Mouse (Mus musculus) olfactory bulb, adult 2 months (tissue): ENCODE results near the gene Rasl10b. TPM values are rescaled to one million over a fixed set of nuclear protein-coding genes. Genes with fewer than 3 reads are reported as not detected.
A peak's percentile ranks its signal among the peaks of the same experiment; 100 is the strongest.

Experiments
- H3K27ac ChIP-seq: fragments of 200-500 bp; 2 replicates; pipeline ENCODE4 v1.5.1; 2012; ENCODE audit warnings: low read depth, low read length; ENCODE audit not compliant: insufficient read depth
- H3K4me1 ChIP-seq: fragments of 200-500 bp; 2 replicates; pipeline ENCODE4 v1.6.1; 2012; ENCODE audit warnings: low read length; ENCODE audit not compliant: control insufficient read depth, insufficient read depth
- H3K4me3 ChIP-seq: fragments of 200-500 bp; 2 replicates; pipeline ENCODE4 v1.5.1; 2012; ENCODE audit warnings: mild to moderate bottlenecking, low read depth, low read length, moderate library complexity; ENCODE audit not compliant: insufficient read depth
- CTCF ChIP-seq: fragments of 200-500 bp; IDR thresholded peaks from 2 replicates; pipeline ENCODE4 v1.5.1; 2012; ENCODE audit warnings: low read depth, mild to moderate bottlenecking, low read length, moderate library complexity; ENCODE audit not compliant: insufficient read depth
- POLR2A ChIP-seq: fragments of 200-500 bp; IDR thresholded peaks from 2 replicates; pipeline ENCODE4 v1.6.1; 2012; ENCODE audit warnings: mild to moderate bottlenecking, low read depth, low read length, moderate library complexity; ENCODE audit not compliant: insufficient read depth
- WGBS: fragments of 180-500 bp; shearing (Covaris S2); methylation state at CpG from one replicate; pipeline ENCODE4 v1.1.7; 2018; 5-methylcytosine and 5-hydroxymethylcytosine counted together
- polyA plus RNA-seq: library from polyadenylated mRNA; stranded (reverse); fragments of >200 nt; gene quantifications from 2 replicates; pipeline ENCODE4 v1.2.4, GENCODE M21; 2012; ENCODE audit warnings: low replicate concordance; ENCODE audit not compliant: missing spikeins, insufficient read depth, insufficient read length

Gene Rasl10b
- polyA plus RNA-seq, 1 experiment, result 96.6 TPM

- peak overlapping the region; percentile 73 for H3K4me3 ChIP-seq
- under 1% methylated on average over 72 of the region's 75 CpGs for WGBS
- no peak overlapping the region for H3K27ac ChIP-seq
- TF ChIP-seq POLR2A, result peak; percentile 22; the same call in 1 of the 2 replicates
- peak; percentile 86 for TF ChIP-seq CTCF
- peaks cover 16% of the 10 kb centered on the region for H3K4me1 ChIP-seq
Observed at GRCm38 (mm10) chr11:83440081-83441064, 31.4 kb downstream of the Rasl10b start.

DNA sequence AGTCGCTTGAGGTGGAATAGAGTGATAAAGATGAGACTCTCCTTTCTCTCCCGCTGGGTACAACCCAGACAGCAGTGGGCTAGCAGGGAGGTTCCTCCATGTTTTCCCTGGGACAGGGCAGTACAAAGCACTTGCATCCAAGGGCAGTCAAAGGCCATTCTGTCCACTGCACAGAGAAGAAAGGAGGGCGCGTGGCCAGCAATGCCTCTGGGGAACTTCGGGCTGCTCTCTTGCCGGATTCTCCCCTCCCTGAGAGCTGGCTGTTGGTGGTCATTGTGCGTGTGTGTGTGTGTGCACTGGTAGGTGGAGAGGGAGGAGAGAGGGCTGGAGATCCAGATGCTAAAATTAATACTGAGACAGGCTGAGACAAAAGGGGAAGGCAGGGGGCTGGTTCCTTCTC, 32.3 kb downstream of the Rasl10b start:
- Histone ChIP-seq H3K27ac (no peak overlapping the region), H3K4me3 (no peak overlapping the region; the same call in 1 of the 2 replicates), H3K4me1 (peaks cover 16% of the 10 kb centered on the region)
- 37% methylated on average over 7 of the region's 7 CpGs for WGBS
- no peak for TF ChIP-seq CTCF

- Histone ChIP-seq H3K4me1 (peaks cover 16% of the 10 kb centered on the region), H3K4me3 (peak overlapping the region; percentile 21), H3K27ac (no peak overlapping the region)
- TF ChIP-seq POLR2A (no peak), CTCF (no peak; the same call in 1 of the 2 replicates)
- WGBS, result 11% methylated on average over 29 of the region's 29 CpGs
Observed at GRCm38 (mm10) chr11:83442596-83443267, 33.8 kb downstream of the Rasl10b start.

DNA sequence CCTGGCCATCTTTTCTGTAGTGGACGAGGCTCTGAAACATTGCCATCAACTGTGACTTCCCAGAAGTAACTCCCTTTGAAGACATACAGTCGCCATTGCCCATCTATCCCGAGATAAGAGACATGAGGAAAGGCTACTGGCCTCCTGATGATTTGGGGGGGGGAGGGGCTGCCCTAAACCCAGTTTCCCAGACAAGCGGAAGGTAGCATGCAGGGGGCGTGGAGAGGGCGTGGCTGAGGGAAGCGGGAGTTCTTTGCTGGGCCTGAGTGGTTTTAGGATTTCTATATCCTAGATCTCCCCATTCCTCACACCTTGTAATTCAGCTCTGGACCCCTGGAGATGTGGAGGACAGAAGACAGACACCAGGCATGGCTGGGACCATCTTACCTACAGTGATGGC, 34.9 kb downstream of the Rasl10b start:
- TF ChIP-seq CTCF, result no peak
- TF ChIP-seq POLR2A, result no peak
- Histone ChIP-seq H3K4me1 (peaks cover 20% of the 10 kb centered on the region), H3K4me3 (no peak overlapping the region), H3K27ac (no peak overlapping the region)
- WGBS, result 23% methylated on average over 7 of the region's 7 CpGs

DNA sequence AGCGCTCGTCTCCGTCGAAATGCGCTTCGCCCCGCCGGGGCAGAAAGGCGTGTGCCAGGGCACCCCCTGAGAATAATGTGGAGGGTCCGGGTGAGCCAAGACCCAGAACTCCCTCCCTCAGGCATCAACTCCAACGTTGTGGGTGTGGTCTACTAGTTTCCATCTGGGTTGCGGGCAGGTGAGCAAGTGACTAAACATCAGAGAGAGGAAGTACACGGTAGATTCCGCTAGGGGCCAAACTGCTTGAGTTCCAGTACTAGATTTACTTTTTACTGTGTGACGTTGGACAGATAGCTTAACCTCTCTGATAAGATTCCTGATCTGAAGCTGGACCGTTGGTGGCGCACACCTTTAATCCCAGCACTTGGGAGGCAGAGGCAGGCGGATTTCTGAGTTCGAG, 36.1 kb downstream of the Rasl10b start:
- Histone ChIP-seq H3K4me3 (no peak overlapping the region), H3K4me1 (peaks cover 20% of the 10 kb centered on the region), H3K27ac (no peak overlapping the region)
- TF ChIP-seq POLR2A (no peak), CTCF (no peak)
- WGBS, result 36% methylated on average over 19 of the region's 19 CpGs

DNA sequence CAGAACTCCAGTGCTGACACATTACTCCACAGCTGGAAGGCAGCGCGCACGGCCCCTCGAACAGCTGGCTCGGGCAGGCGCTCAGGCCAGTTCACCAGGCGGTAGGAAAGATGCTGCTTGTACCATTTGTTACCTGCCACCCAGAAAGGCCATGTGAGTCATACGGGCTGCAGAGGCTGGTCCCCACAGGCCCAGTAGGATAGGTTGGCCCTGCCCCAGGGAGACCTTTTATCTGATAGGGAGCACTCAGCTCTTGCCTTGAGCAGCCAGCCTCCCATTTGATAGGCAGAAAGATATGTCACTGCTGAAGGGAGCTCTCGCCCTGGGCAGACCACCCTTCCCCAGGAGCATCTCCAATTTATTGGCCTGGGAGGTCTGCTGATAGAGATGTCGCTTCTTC, 38.7 kb downstream of the Rasl10b start:
- Histone ChIP-seq H3K4me3 (no peak overlapping the region), H3K27ac (no peak overlapping the region), H3K4me1 (peaks cover 14% of the 10 kb centered on the region)
- 93% methylated on average over 10 of the region's 10 CpGs for WGBS
- TF ChIP-seq POLR2A (no peak), CTCF (no peak)

GRCm38 (mm10) chr11:83448021-83448926, 39.3 kb downstream of the Rasl10b start:
- Histone ChIP-seq H3K4me3 (no peak overlapping the region), H3K4me1 (peaks cover 11% of the 10 kb centered on the region), H3K27ac (no peak overlapping the region)
- TF ChIP-seq CTCF, result no peak
- no peak for TF ChIP-seq POLR2A
- WGBS, result 62% methylated on average over 16 of the region's 16 CpGs

DNA sequence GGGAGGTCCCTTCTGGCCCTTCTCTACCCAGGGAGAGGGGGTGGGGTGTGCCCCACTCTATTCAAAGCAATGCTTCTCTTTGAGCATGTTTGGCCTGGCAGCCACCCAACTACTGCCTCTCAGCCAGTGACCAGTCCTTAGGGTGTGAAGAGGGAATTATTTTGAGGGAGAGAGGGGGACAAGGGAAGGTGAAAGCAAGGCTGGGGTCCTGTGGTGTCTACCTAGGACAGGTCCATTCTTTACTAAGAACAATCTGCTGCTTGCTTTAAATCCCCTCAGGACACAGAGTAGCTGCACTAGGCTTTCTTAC, 39.9 kb downstream of the Rasl10b start:
- H3K27ac ChIP-seq, result no peak overlapping the region
- no peak for TF ChIP-seq CTCF
- no peak for TF ChIP-seq POLR2A
- no peak overlapping the region for H3K4me3 ChIP-seq
- H3K4me1 ChIP-seq, result peaks cover 9% of the 10 kb centered on the region

- peaks cover 9% of the 10 kb centered on the region for H3K4me1 ChIP-seq
- no peak overlapping the region for H3K27ac ChIP-seq
- no peak for TF ChIP-seq CTCF
- TF ChIP-seq POLR2A, result no peak
- H3K4me3 ChIP-seq, result no peak overlapping the region
- 77% methylated on average over 4 of the region's 4 CpGs for WGBS
Observed at GRCm38 (mm10) chr11:83449298-83449697, 40.4 kb downstream of the Rasl10b start.
